Mouse (Mus musculus) myocyte (in vitro differentiated cells): Measurements from ENCODE around the gene Scn2a.

Experiments used
- CEBPB ChIP-seq: IDR thresholded peaks from 2 replicates; pipeline ENCODE4 v1.6.1; 2011; ENCODE audit warnings: mild to moderate bottlenecking, moderate library complexity; ENCODE audit not compliant: poor library complexity, insufficient read depth, severe bottlenecking
- MAX ChIP-seq: IDR thresholded peaks from one replicate; pipeline ENCODE4 v1.6.1; 2011; ENCODE audit warnings: low read depth, mild to moderate bottlenecking, control low read depth
- MYOD1 ChIP-seq, 3 experiments: IDR thresholded peaks; one replicate each; pipeline ENCODE4 v1.6.1; 2011; ENCODE audit warnings: control low read depth in 2 of 3, low read depth in 2 of 3, mild to moderate bottlenecking in 2 of 3, moderate library complexity in 1 of 3; ENCODE audit not compliant: insufficient read length in 2 of 3, control insufficient read depth in 1 of 3
- MYOG ChIP-seq, 3 experiments: IDR thresholded peaks; one replicate each; pipeline ENCODE4 v1.6.1; 2011; ENCODE audit warnings: control low read depth in 2 of 3, low read depth in 2 of 3, mild to moderate bottlenecking in 2 of 3; ENCODE audit not compliant: insufficient read length in 2 of 3, control insufficient read depth in 1 of 3, insufficient read depth in 1 of 3
- POLR2A ChIP-seq: IDR thresholded peaks from one replicate; pipeline ENCODE4 v1.6.1; 2011; ENCODE audit warnings: low read depth, mild to moderate bottlenecking, control low read depth, moderate library complexity; ENCODE audit not compliant: insufficient read length
- POLR2AphosphoS2 ChIP-seq: IDR thresholded peaks from one replicate; pipeline ENCODE4 v1.6.1; 2011; ENCODE audit warnings: low read depth, control low read depth; ENCODE audit not compliant: insufficient read length
- SRF ChIP-seq: IDR thresholded peaks from one replicate; pipeline ENCODE4 v1.6.1; 2011; ENCODE audit warnings: low read depth; ENCODE audit not compliant: control insufficient read depth, insufficient read length
- TCF12 ChIP-seq: IDR thresholded peaks from one replicate; pipeline ENCODE4 v1.6.1; 2011; ENCODE audit warnings: mild to moderate bottlenecking, control low read depth; ENCODE audit not compliant: poor library complexity, insufficient read depth, severe bottlenecking
- TCF3 ChIP-seq: IDR thresholded peaks from one replicate; pipeline ENCODE4 v1.6.1; 2011; ENCODE audit warnings: low read depth, control low read depth; ENCODE audit not compliant: insufficient read length
- USF1 ChIP-seq: IDR thresholded peaks from one replicate; pipeline ENCODE4 v1.6.1; 2011; ENCODE audit warnings: low read depth, mild to moderate bottlenecking, control low read depth, moderate library complexity

DNA sequence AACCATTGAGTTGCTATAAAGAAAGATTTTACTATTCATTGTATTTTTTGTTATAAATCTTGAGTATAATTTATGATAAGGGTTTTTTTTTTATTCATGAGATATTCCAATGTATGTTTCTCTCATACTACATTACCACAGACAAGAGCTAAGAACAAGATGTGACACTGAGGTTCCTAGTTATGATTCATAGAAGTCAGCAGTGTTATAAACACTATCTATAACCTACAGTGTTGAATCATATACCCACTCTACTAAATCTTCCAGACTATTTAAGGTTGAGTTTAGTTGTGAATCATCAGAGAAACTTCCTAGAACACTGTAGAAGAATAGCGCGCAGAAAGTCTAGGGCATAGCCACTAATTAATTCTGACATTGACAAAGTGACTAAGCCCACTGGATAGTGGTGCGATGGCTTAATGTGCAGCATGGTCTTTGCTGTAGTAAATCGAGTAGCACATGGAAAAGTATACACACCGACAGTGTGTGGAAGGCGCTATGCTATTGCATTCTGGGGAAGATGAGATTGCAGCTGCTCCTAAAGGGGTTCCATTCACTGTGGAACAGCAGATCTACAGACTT lies 101.7 kb downstream of the Scn2a start:
- TF ChIP-seq SRF (no peak), USF1 (no peak), POLR2A (no peak), MAX (no peak), TCF12 (no peak), CEBPB (no peak), POLR2AphosphoS2 (no peak), MYOG (IDR thresholded peaks at IDR 0.05; ENCODE audit: control insufficient read depth in 1 of 3, insufficient read depth in 1 of 3, insufficient read length in 2 of 3, low read depth in 2 of 3) (no peak), MYOD1 (IDR thresholded peaks at IDR 0.05; ENCODE audit: control insufficient read depth in 1 of 3, insufficient read length in 2 of 3, low read depth in 2 of 3) (no peak), TCF3 (no peak)
